Mouse (Mus musculus) lung, adult 10 weeks (tissue): ENCODE measurements around the gene Lima1. TPM values are rescaled to one million over a fixed set of nuclear protein-coding genes. Genes with fewer than 3 reads are reported as not detected.

ENCODE experiments used
- polyA plus RNA-seq: library from polyadenylated mRNA; stranded (reverse); fragments of 350-450 nt; fragmentation: Illumina TruSeq; extraction: RNeasy Lipid Tissue Mini Kit (QIAGEN cat#74804); gene quantifications from one replicate; pipeline ENCODE4 v1.2.3, GENCODE M21; 2014; ENCODE audit warnings: low read depth, low replicate concordance; ENCODE audit not compliant: insufficient read depth

Lima1 gene
- polyA plus RNA-seq, result 24.5 TPM

GRCm38 (mm10) chr15:99875334-99875869, at the start of gene Lima1:
Lima1 (minus strand) TSS chr15:99875456.

DNA sequence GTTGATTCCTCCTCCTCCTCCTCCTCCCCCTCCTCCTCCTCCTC, 102.6 kb downstream of the Lima1 start, which contains the start of gene Cers5:
Gene Cers5 (minus strand): TSS at position 5 of the 44 bp plus-strand sequence.

Other genes with a start within 250 kb of the Lima1 start
- gene Racgap1, start 223.8 kb downstream of the Lima1 start, polyA plus RNA-seq, result 2.9 TPM
- gene Asic1, start 205.1 kb downstream of the Lima1 start, polyA plus RNA-seq, result not detected
- 10.8 TPM for gene Smarcd1, start 173.3 kb downstream of the Lima1 start, polyA plus RNA-seq
- gene Gm17349, start 170.0 kb downstream of the Lima1 start, polyA plus RNA-seq, result not detected
- gene Gpd1, start 157.9 kb downstream of the Lima1 start, polyA plus RNA-seq, result 25.2 TPM
- gene Cox14, start 149.8 kb downstream of the Lima1 start, polyA plus RNA-seq, result 132 TPM
- 42.5 TPM for gene Cers5, start 102.6 kb downstream of the Lima1 start, polyA plus RNA-seq
- gene Fam186a, start 91.6 kb upstream of the Lima1 start, polyA plus RNA-seq, result not detected
- gene Larp4, start 94.6 kb upstream of the Lima1 start, polyA plus RNA-seq, result 9.9 TPM
- gene Dip2b, start 163.2 kb upstream of the Lima1 start, polyA plus RNA-seq, result 4.1 TPM